Mouse (Mus musculus): ENCODE measurements at regions not wholly inside any gene's neighbourhood (a gene's known extent, or its start where the extent isn't known, plus 50 kb on each side); places are given as distances from the start of the nearest gene placed in this dataset.

GRCm38 (mm10) chr1:185726324-185726723, 271.7 kb downstream of the Slc30a10 start:
- no peak for DNase-seq

- no peak for DNase-seq
Observed at GRCm38 (mm10) chr1:185726811-185727210, 272.2 kb downstream of the Slc30a10 start.

- no peak for DNase-seq
Observed at GRCm38 (mm10) chr1:185727749-185728148, 273.1 kb downstream of the Slc30a10 start.

GRCm38 (mm10) chr1:185728406-185728805, 273.8 kb downstream of the Slc30a10 start:
- no peak for DNase-seq

GRCm38 (mm10) chr1:185731062-185731461, 276.4 kb downstream of the Slc30a10 start:
- no peak for DNase-seq

GRCm38 (mm10) chr1:185736773-185737172, 282.1 kb downstream of the Slc30a10 start:
- no peak for DNase-seq

- no peak for DNase-seq
Observed at GRCm38 (mm10) chr1:185741034-185741890, 286.6 kb downstream of the Slc30a10 start.

GRCm38 (mm10) chr1:185749251-185749650, 294.6 kb downstream of the Slc30a10 start:
- DNase-seq = no peak

- DNase-seq = no peak
Observed at GRCm38 (mm10) chr1:185754486-185755290, 300.0 kb downstream of the Slc30a10 start.

GRCm38 (mm10) chr1:185757376-185757775, 302.7 kb downstream of the Slc30a10 start:
- no peak for DNase-seq

GRCm38 (mm10) chr1:185774202-185774601, 319.6 kb downstream of the Slc30a10 start:
- DNase-seq = no peak

- no peak for DNase-seq
Observed at GRCm38 (mm10) chr1:185779604-185780003, 325.0 kb downstream of the Slc30a10 start.

- no peak for DNase-seq
Observed at GRCm38 (mm10) chr1:185802156-185802555, 315.0 kb downstream of the Lyplal1 start.

GRCm38 (mm10) chr1:185814901-185815300, 302.2 kb downstream of the Lyplal1 start:
- DNase-seq = no peak

GRCm38 (mm10) chr1:185819044-185819443, 298.1 kb downstream of the Lyplal1 start:
- DNase-seq = no peak

- no peak for DNase-seq
Observed at GRCm38 (mm10) chr1:185822241-185822640, 294.9 kb downstream of the Lyplal1 start.

GRCm38 (mm10) chr1:185823226-185823625, 293.9 kb downstream of the Lyplal1 start:
- no peak for DNase-seq

- no peak for DNase-seq
Observed at GRCm38 (mm10) chr1:185823956-185824355, 293.2 kb downstream of the Lyplal1 start.

GRCm38 (mm10) chr1:185827986-185828385, 289.1 kb downstream of the Lyplal1 start:
- no peak for DNase-seq

- DNase-seq = no peak
Observed at GRCm38 (mm10) chr1:185828486-185828885, 288.6 kb downstream of the Lyplal1 start.

GRCm38 (mm10) chr1:185832059-185832458, 285.1 kb downstream of the Lyplal1 start:
- DNase-seq = no peak

- no peak for DNase-seq
Observed at GRCm38 (mm10) chr1:185834171-185834570, 282.9 kb downstream of the Lyplal1 start.

- no peak for DNase-seq
Observed at GRCm38 (mm10) chr1:185836632-185837281, 280.4 kb downstream of the Lyplal1 start.

All from spleen, adult 18-20 months (tissue).